ENCODE assay signal across 8 mouse cellular contexts in the genomic region with DNA sequence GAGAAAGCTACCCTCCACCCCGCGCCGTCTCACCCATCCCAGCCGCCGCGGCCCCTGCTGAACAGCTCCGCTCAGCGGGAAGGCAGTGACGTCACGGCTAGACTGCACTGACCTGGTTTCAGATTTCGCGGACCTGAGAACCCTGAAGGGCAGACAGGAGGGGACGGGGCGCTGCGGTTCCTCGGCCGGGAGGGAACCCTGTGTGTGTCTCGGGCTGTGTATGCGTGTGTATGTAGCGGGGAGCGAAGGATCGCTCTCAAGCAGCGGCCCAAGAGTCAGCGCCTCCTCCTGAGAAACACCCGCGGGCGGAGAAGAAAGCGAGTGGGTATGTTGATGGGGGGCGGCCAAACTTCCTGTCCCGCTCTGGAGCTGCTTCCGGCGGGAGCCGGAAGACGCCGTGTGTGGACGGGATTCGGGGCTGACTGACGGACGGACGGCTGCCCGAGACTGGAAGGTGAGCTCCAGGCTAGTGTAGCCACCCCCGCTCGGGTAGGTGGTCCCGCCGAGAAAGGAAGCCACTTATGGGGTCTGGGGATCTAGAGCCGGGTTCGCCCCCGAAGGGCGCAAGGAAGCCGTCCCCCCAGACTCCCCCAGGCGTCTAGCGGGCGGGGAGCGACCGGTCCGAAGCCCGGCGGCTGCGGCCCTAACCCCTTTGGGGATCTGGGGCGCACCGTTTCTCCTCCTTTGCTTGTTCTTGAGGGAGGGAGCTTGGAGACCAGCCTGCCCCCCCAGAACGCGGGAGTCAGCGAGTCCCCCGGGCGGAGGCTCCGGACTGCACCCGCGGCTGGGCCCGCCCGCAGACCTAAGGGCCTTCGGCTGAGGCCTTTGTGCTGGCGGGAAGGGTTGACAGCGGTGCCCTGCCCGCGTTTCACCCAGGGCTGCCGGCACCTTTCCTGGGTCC. TPM values are rescaled to one million over a fixed set of nuclear protein-coding genes. Genes with fewer than 3 reads are reported as not detected.
DNase-seq lines count a peak whose midpoint lies in the region; ATAC-seq and TF ChIP-seq lines count a peak whose summit lies in the region.

Zfp410 (plus strand) TSS at position 132 of the 901 bp plus-strand sequence.

- TF ChIP-seq CTCF in lung, postnatal 0 days (IDR thresholded peaks at IDR 0.05) = peak; percentile 26; the same call in 1 of the 2 replicates

- H3K27ac ChIP-seq in hindbrain, embryonic 10.5 days = peak within 1 kb of the TSS; percentile 97
- H3K27ac ChIP-seq in lung, postnatal 0 days (ENCODE audit: low read length) = peak within 1 kb of the TSS; percentile 96

- peak within 1 kb of the TSS; percentile 96 for H3K9ac ChIP-seq in lung, postnatal 0 days (replicated peaks; ENCODE audit: low read depth)

- H3K27me3 ChIP-seq in hindbrain, embryonic 10.5 days (ENCODE audit: insufficient read depth, poor library complexity, severe bottlenecking) = no peaks in the 10 kb centered on the region
- H3K27me3 ChIP-seq in lung, postnatal 0 days (replicated peaks; ENCODE audit: insufficient read depth, low read length) = no peaks in the 10 kb centered on the region

- no peaks in the 10 kb centered on the region for H3K9me3 ChIP-seq in hindbrain, embryonic 10.5 days
- H3K9me3 ChIP-seq in lung, postnatal 0 days (ENCODE audit: low read length) = no peaks in the 10 kb centered on the region

- peak within 1 kb of the TSS; percentile 86 for H3K4me2 ChIP-seq in lung, postnatal 0 days (replicated peaks; ENCODE audit: low read depth, low read length)

- H3K4me3 ChIP-seq in hindbrain, embryonic 10.5 days = peak within 1 kb of the TSS; percentile 100
- H3K4me3 ChIP-seq in lung, postnatal 0 days (ENCODE audit: low read depth, low read length) = peak within 1 kb of the TSS; percentile 99

- peaks cover 29% of the 10 kb centered on the region for H3K4me1 ChIP-seq in hindbrain, embryonic 10.5 days (replicated peaks)
- peaks cover 8% of the 10 kb centered on the region; the same call in 1 of the 2 replicates for H3K4me1 ChIP-seq in lung, postnatal 0 days (ENCODE audit: insufficient read depth, low read depth, low read length)

- WGBS in hindbrain, embryonic 10.5 days = under 1% methylated on average over 77 of the region's 77 CpGs
- WGBS in lung, postnatal 0 days = under 1% methylated on average over 72 of the region's 77 CpGs

- peak; percentile 65 for TF ChIP-seq EP300 in lung, postnatal 0 days (IDR thresholded peaks at IDR 0.05)

- peaks cover 3% of the 10 kb centered on the region; the same call in 1 of the 2 replicates for H3K36me3 ChIP-seq in hindbrain, embryonic 10.5 days
- H3K36me3 ChIP-seq in lung, postnatal 0 days (ENCODE audit: insufficient read depth, low read length) = no peaks in the 10 kb centered on the region

- DNase-seq in MEL-GATA-1-ER (ENCODE audit: extremely low read depth, low read depth) = peak; percentile 65
- DNase-seq in cerebellum, adult 8-10 months = peak; percentile 88
- peak; percentile 90 for DNase-seq in hindbrain, embryonic 10.5 days (ENCODE audit: low spot score)
- DNase-seq in layer of hippocampus, adult 9-11 months = peak; percentile 76
- peak; percentile 95 for DNase-seq in lung, postnatal 0 days (ENCODE audit: low spot score)
- peak; percentile 72 for DNase-seq in ovary, postnatal 14 days (ENCODE audit: low spot score)
- peak; percentile 87 for DNase-seq in thymus, postnatal 14 days

- peak; percentile 97 for ATAC-seq in frontal cortex, adult (ENCODE audit: low TSS enrichment)
- peak; percentile 96 for ATAC-seq in lung, postnatal 0 days

RNA-seq across cellular contexts. Expression of gene Zfp410, which starts in this region (rescaled TPM):
- polyA plus RNA-seq in hindbrain, embryonic 10.5 days (2016; fragmentation: Nextera tagmentation; extraction: Ambion mirVana) = 106 and 120 TPM in 2 replicates
- 44.9 and 49.0 TPM in 2 replicates for polyA plus RNA-seq in lung, postnatal 0 days (2015; fragmentation: Nextera tagmentation; extraction: Ambion mirVana)

Comparison
In these comparisons a context has a peak if more than half of its experiments do, and no peak if none do; other contexts are left out.
1. Peak in every context shown above with its lines: DNase-seq, ATAC-seq, H3K4me3 ChIP-seq and H3K27ac ChIP-seq.